Mouse (Mus musculus) cerebellum, adult 2 months (tissue): Measurements from ENCODE around the gene Sh2b1. TPM values are rescaled to one million over a fixed set of nuclear protein-coding genes. Genes with fewer than 3 reads are reported as not detected.

Experiments
- DNase-seq, 2 experiments: peaks; one replicate each; pipeline ENCODE4 v3.0.0; 2021
- H3K27ac ChIP-seq: fragments of 200-500 bp; 2 replicates; pipeline ENCODE4 v1.5.1; 2012; ENCODE audit warnings: low read length, control low read depth, inconsistent platforms; ENCODE audit not compliant: insufficient read depth
- H3K27me3 ChIP-seq: fragments of 200-500 bp; 2 replicates; pipeline ENCODE4 v1.6.1; 2012; ENCODE audit warnings: inconsistent platforms, mild to moderate bottlenecking, low read length, moderate library complexity; ENCODE audit not compliant: control insufficient read depth, insufficient read depth
- H3K4me1 ChIP-seq: fragments of 200-500 bp; 2 replicates; pipeline ENCODE4 v1.6.1; 2011; ENCODE audit warnings: low read length; ENCODE audit not compliant: control insufficient read depth, insufficient read depth
- H3K4me3 ChIP-seq: fragments of 200-500 bp; replicated peaks from 2 replicates; pipeline ENCODE3; 2011; ENCODE audit warnings: mild to moderate bottlenecking, low read depth, low read length, control low read depth; ENCODE audit not compliant: insufficient read depth
- CTCF ChIP-seq: fragments of 200-500 bp; IDR thresholded peaks from 2 replicates; pipeline ENCODE4 v1.5.1; 2011; ENCODE audit warnings: low read depth, mild to moderate bottlenecking, control low read depth, low read length, moderate library complexity, borderline replicate concordance; ENCODE audit not compliant: insufficient read depth
- POLR2A ChIP-seq: fragments of 200-500 bp; IDR thresholded peaks from 2 replicates; pipeline ENCODE4 v1.6.1; 2011; ENCODE audit warnings: low read length, control low read depth, borderline replicate concordance; ENCODE audit not compliant: insufficient read depth
- WGBS: fragments of 180-500 bp; shearing (Covaris S2); methylation state at CpG from one replicate; pipeline ENCODE4 v1.1.7; 2018; 5-methylcytosine and 5-hydroxymethylcytosine counted together
- polyA plus RNA-seq: library from polyadenylated mRNA; depleted of rRNA; stranded (reverse); fragments of >200 nt; gene quantifications from 2 replicates; pipeline ENCODE4 v1.2.3, GENCODE M21; 2012; rRNA removed

Sh2b1 gene
- polyA plus RNA-seq, 1 experiment = 69.5 TPM

- no peak overlapping the region for H3K27ac ChIP-seq
- H3K27me3 ChIP-seq = no peaks in the 10 kb centered on the region
- 70% methylated on average over 12 of the region's 13 CpGs for WGBS
- TF ChIP-seq POLR2A (no peak), CTCF (no peak)
- no peak for DNase-seq
- H3K4me3 ChIP-seq = no peak overlapping the region
- H3K4me1 ChIP-seq = peaks cover 9% of the 10 kb centered on the region; the same call in 1 of the 2 replicates
Measured at GRCm38 (mm10) chr7:126427323-126427860, 47.8 kb downstream of the Sh2b1 start.

- WGBS = 59% methylated on average over 6 of the region's 6 CpGs
- no peak for TF ChIP-seq POLR2A
- TF ChIP-seq CTCF = no peak
- H3K4me1 ChIP-seq = no peaks in the 10 kb centered on the region; the same call in 1 of the 2 replicates
- H3K27ac ChIP-seq = no peak overlapping the region
- H3K27me3 ChIP-seq = no peaks in the 10 kb centered on the region
- H3K4me3 ChIP-seq = no peak overlapping the region
- DNase-seq = no peak
Measured at GRCm38 (mm10) chr7:126424161-126424560, 51.1 kb downstream of the Sh2b1 start.

- Histone ChIP-seq H3K27ac (no peak overlapping the region), H3K4me3 (no peak overlapping the region), H3K4me1 (no peaks in the 10 kb centered on the region), H3K27me3 (no peaks in the 10 kb centered on the region)
- WGBS = 86% methylated on average over 5 of the region's 5 CpGs
- DNase-seq = no peak
- TF ChIP-seq CTCF = no peak
- no peak for TF ChIP-seq POLR2A
Measured at GRCm38 (mm10) chr7:126421756-126422155, 53.5 kb downstream of the Sh2b1 start.

GRCm38 (mm10) chr7:126418496-126418895 lies 56.7 kb downstream of the Sh2b1 start:
- no peak for TF ChIP-seq CTCF
- TF ChIP-seq POLR2A = no peak
- no peak for DNase-seq
- no peaks in the 10 kb centered on the region for H3K27me3 ChIP-seq
- WGBS = 65% methylated on average over 3 of the region's 3 CpGs
- H3K27ac ChIP-seq = no peak overlapping the region
- no peaks in the 10 kb centered on the region for H3K4me1 ChIP-seq
- no peak overlapping the region for H3K4me3 ChIP-seq

- Histone ChIP-seq H3K27me3 (no peaks in the 10 kb centered on the region), H3K4me3 (no peak overlapping the region), H3K4me1 (no peaks in the 10 kb centered on the region), H3K27ac (no peak overlapping the region)
- no peak for DNase-seq
- no peak for TF ChIP-seq POLR2A
- no peak for TF ChIP-seq CTCF
- WGBS = 78% methylated on average over 4 of the region's 4 CpGs
Measured at GRCm38 (mm10) chr7:126417606-126418005, 57.6 kb downstream of the Sh2b1 start.

- H3K27me3 ChIP-seq = no peaks in the 10 kb centered on the region
- TF ChIP-seq POLR2A = no peak
- no peak for TF ChIP-seq CTCF
- H3K4me1 ChIP-seq = no peaks in the 10 kb centered on the region
- 22% methylated on average over 8 of the region's 8 CpGs for WGBS
- no peak for DNase-seq
- H3K4me3 ChIP-seq = no peak overlapping the region
- no peak overlapping the region for H3K27ac ChIP-seq
Measured at GRCm38 (mm10) chr7:126417045-126417444, 58.2 kb downstream of the Sh2b1 start.

Other genes with a start within 250 kb of the Sh2b1 start
- gene Sbk1, start 202.8 kb downstream of the Sh2b1 start, polyA plus RNA-seq = 227 and 282 TPM in 2 replicates
- 1.6 and 1.9 TPM in 2 replicates for gene Lat, start 105.9 kb downstream of the Sh2b1 start, polyA plus RNA-seq
- gene Spns1, start 98.0 kb downstream of the Sh2b1 start, polyA plus RNA-seq = 206 and 218 TPM in 2 replicates
- 6.3 and 6.4 TPM in 2 replicates for gene Nfatc2ip, start 78.7 kb downstream of the Sh2b1 start, polyA plus RNA-seq
- gene Cd19, start 60.5 kb downstream of the Sh2b1 start, polyA plus RNA-seq = 0.21 and 0.23 TPM in 2 replicates
- gene Rabep2, start 46.7 kb downstream of the Sh2b1 start, polyA plus RNA-seq = 22.2 and 24.0 TPM in 2 replicates
- 0.38 and 0.46 TPM in 2 replicates for gene Atp2a1, start 12.3 kb downstream of the Sh2b1 start, polyA plus RNA-seq
- gene Tufm, start 11.9 kb upstream of the Sh2b1 start, polyA plus RNA-seq = 123 and 124 TPM in 2 replicates
- 139 and 154 TPM in 2 replicates for gene Atxn2l, start 28.0 kb upstream of the Sh2b1 start, polyA plus RNA-seq
- 115 and 116 TPM in 2 replicates for gene Eif3c, start 91.0 kb upstream of the Sh2b1 start, polyA plus RNA-seq
- gene Apobr, start 109.5 kb upstream of the Sh2b1 start, polyA plus RNA-seq = 0.87 and 0.98 TPM in 2 replicates
- 38.1 and 44.2 TPM in 2 replicates for gene Cln3, start 110.4 kb upstream of the Sh2b1 start, polyA plus RNA-seq
- gene Il27, start 119.5 kb upstream of the Sh2b1 start, polyA plus RNA-seq = not detected in 2 replicates
- 9.3 and 10.6 TPM in 2 replicates for gene Nupr1, start 155.4 kb upstream of the Sh2b1 start, polyA plus RNA-seq
- 45.4 and 45.5 TPM in 2 replicates for gene Sgf29, start 173.9 kb upstream of the Sh2b1 start, polyA plus RNA-seq
- gene Sult1a1, start 201.0 kb upstream of the Sh2b1 start, polyA plus RNA-seq = 6.4 and 10.6 TPM in 2 replicates
- 51.0 and 61.6 TPM in 2 replicates for gene Bola2, start 220.0 kb upstream of the Sh2b1 start, polyA plus RNA-seq
- 39.6 and 40.3 TPM in 2 replicates for gene Slx1b, start 220.4 kb upstream of the Sh2b1 start, polyA plus RNA-seq
- gene Coro1a, start 232.4 kb upstream of the Sh2b1 start, polyA plus RNA-seq = 110 and 126 TPM in 2 replicates